Mouse (Mus musculus) kidney, adult 11 months (tissue): ENCODE measurements around the gene Pgam2.

ENCODE experiments used
- DNase-seq: peaks from one replicate; pipeline ENCODE4 v3.0.0; 2022

Pgam2 gene

DNA sequence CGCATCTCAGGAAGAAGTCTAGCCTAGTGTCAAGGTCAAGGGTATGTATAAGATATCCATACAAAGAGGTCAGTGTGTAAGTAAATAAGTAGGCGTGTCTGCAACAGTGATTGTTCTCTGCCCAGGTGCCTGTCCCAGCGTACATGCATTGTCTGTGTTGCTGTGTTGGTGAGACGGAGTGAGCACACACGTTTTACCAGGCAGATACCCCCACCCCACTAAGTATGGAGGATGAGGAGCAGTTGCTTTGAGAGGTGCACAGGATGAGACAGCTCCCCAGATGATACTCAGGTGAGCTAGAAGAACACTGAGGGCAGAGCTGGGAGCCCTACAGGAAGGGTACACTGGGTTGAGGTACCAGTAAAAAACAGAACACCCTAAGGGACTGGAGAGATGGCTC, 641 bp upstream of the Pgam2 start:
- no peak for DNase-seq

DNA sequence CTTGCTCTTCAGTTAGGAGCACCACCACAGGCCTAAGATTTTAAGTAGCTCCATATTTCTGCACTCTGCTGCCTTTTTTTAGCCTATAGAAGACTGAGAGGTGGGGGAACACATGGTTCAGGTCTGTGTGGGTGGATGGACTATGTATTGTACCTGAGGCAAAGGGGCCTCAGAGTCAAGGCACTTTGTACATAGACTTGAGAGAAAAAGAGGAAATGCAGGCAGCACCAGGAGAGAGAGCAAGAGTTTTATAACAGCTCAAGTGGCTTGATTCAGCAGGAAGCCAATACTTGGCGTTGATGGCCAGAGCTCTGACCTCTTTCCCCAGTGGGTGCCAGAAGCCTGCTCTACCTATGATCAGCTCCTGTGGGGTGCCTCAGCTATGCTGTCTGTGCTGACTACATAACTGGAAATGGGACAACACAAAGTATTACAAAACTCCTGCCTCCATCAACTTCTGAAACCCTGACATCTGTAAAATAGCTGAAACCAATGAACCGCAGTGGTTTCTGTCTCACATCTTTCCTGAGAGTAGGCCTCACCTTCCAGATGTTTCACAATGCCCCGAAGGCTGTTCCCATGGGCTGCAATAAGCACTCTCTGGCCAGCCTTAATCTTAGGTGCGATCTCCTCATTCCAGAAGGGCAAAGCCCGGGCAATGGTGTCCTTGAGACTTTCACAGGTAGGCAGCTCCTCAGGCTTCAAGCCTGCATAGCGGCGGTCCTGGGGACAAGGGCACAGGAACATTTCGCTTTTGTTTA, 896 bp downstream of the Pgam2 start:
- peak; percentile 38 for DNase-seq

- DNase-seq = no peak
Observed at GRCm38 (mm10) chr11:5802005-5802404, 1.5 kb downstream of the Pgam2 start.

- DNase-seq = no peak
Observed at GRCm38 (mm10) chr11:5801511-5801910, 2.0 kb downstream of the Pgam2 start.

- no peak for DNase-seq
Observed at GRCm38 (mm10) chr11:5799621-5800490, 3.7 kb downstream of the Pgam2 start.

- DNase-seq = no peak
Observed at GRCm38 (mm10) chr11:5797928-5798327, 5.6 kb downstream of the Pgam2 start.

DNA sequence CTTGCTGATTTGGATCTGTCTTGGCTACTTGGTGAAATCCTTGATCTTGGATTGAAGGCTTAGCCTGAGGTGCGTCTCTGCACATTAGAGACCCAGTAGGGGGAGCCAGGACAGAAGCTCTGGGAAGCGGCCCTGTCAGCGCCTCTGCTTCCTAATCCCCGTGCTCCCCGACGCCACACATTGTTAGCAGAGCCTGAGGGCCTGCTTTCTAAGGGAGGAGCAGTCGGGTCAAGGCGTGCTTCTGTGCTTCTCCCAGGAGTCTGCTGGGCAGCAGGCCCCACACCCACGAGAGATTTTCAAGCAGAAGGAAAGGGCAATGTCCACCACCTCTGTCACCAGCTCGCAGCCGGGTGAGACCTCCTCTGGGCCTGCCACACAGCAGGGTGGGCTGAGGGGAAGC, 6.2 kb downstream of the Pgam2 start:
- no peak for DNase-seq

- no peak for DNase-seq
Observed at GRCm38 (mm10) chr11:5796939-5797338, 6.6 kb downstream of the Pgam2 start.

DNA sequence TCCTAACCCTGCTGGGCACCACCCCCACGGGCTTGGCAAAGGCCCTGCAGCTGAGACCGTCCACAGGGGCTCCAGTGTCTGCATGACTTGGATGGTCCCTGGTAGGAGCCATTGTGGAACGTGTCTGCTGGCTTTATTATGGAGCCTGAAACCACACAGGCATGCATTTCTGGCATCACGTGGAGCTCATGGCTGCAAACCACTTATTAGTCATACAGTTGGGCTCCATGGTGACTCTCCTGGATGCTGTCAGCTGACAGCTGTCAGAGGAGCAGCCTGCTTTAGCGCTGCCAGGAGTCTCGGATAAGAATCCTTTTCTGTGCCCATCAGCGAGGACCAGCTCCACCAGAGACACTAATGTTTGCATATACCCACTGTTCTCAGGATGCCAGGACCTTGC, 7.8 kb downstream of the Pgam2 start:
- no peak for DNase-seq

DNA sequence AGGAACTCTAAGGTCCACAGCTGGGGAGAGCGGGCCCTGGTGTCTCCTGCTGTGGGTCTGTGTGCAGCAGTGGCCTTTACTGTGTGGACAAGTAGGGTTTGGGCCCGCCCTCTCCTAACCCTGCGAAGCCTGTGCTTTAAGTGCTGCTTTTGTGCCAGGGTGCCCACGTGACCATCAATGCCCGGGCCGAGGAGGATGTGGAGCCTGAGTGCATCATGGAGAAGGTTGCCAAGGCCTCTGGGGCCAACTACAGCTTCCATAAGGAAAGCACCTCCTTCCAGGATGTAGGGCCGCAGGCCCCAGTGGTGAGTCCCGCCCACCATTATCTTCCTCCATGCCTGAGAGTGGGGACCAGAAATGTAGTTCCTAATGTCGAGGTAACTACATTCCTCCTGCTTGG, 8.2 kb downstream of the Pgam2 start:
- DNase-seq = no peak

DNA sequence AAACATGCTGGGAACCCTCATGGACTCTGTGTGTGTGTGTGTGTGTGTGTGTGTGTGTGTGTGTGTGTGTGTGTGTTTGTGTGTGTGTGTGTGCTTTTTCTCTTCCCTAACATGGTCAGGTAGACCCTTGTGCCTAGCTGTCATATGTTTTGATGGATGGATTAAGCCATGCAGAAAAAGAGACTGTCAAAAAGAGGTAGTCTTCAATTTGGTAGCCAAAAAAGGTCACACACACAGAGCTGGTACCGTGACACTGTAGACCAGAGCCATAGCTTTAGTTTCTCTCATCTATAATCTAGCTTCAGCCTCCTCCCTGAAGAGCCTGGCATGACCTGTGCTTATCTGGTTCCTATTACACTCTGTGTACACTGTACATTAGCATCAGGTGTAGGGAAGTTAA, 13.1 kb downstream of the Pgam2 start:
- no peak for DNase-seq

GRCm38 (mm10) chr11:5789754-5790333, 13.7 kb downstream of the Pgam2 start:
- no peak for DNase-seq

- no peak for DNase-seq
Observed at GRCm38 (mm10) chr11:5789071-5789753, 14.3 kb downstream of the Pgam2 start.

DNA sequence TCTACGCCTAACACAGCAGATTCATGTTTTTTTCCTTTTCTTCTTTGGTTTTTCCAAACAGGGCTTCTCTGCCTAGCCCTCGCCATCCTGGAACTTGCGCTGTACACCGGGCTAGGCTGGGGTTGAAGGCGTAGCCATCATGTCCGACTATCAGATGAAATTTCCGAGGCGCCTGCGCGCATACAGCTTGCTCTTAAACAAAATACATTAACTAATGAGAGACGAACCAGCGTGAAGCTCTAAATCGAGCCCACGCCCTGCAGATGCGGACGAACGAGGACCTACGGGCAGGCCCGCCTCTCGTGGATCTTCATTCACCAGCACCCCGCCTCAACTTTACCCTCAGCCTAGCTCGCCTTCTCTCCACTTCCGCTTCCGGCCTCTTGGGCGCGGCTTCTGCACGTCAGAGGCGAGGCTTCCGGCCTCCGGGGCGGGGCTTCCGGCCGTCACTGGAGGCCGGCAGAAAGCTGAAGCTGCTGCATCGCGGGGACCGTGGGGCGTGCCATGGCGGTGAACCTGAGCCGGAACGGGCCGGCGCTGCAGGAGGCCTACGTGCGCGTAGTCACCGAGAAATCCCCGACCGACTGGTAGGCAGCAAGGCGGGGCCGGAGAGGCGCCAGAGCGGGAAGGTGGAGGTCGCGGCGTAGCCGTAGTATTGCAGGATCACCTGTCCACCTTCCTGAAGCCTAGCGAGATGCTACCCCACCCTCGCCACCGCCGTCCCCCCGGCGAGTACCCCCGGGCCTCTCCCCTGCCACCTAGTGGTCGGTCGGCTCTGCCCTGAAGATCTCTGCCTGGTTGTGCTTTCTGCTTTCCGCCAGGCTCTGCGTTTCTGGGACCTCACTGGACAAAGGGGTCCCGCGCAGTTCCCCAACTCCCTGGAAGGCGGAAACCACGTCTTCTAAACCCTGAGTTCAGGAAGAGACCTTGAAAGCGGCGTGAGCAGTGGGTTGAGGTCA, 15.2 kb downstream of the Pgam2 start, which contains the start of gene Dbnl:
TSS of gene Dbnl (plus strand) at position 433 of the 959 bp plus-strand sequence.
- peak; percentile 96 for DNase-seq

DNA sequence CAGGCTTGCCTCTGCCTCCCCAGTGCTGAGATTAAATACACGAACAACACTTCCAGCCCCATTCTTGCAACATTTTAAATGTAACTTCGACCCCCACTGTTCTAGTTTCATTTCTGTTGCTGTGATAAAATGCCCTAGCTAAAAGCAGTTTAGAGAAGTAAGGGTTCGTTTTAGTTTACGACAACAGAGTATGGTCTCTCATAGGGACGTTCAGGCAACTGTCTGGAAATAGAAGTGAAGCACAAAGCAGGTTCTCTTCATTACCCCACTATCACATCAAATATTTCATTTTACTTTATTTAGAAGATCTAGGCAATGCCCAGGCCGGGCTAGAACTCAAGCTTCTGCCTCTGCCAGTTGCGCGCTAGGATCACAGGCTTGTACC, 15.9 kb downstream of the Pgam2 start:
- DNase-seq = no peak

DNA sequence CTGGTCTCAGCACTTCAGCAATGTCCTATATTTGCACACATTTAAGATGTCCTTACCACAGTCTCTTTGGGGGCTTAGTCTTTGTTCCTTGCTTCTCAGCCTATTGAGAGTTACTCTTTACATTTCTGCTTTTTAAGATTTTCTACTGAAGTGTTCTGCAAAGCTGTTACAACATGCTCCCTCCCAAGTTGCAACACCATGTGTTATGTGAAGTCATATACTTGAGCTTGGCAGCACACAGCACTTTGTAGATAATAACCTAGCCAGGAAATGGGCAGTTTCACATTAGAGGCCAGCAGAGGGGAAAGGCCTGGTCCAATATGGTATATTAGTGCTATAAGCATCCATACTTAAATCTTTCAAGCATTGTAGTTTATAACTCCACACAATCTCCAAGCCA, 17.8 kb downstream of the Pgam2 start:
- DNase-seq = no peak

GRCm38 (mm10) chr11:5782199-5782944, 21.2 kb downstream of the Pgam2 start:
- peak; percentile 50 for DNase-seq

DNA sequence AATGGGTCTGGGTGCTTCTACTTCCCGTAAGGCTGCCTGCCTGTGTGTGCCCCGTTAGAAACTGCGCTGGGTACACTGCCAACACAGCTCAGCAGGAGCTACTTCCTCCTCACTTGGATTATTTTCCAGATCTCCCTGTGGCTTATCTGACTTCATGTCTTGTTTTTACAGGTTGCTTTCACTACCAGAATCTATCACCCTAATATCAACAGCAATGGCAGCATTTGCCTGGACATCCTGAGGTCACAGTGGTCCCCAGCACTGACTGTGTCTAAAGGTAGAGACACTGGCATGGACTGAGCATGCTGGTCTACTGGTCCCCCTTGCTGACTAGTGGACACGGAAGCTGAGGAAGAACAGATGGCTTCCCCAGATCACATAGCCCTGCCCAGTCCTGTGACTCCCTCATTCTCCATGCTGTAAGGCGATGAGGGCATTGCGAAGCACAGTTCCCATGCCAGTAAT, 23.5 kb downstream of the Pgam2 start:
- no peak for DNase-seq

DNA sequence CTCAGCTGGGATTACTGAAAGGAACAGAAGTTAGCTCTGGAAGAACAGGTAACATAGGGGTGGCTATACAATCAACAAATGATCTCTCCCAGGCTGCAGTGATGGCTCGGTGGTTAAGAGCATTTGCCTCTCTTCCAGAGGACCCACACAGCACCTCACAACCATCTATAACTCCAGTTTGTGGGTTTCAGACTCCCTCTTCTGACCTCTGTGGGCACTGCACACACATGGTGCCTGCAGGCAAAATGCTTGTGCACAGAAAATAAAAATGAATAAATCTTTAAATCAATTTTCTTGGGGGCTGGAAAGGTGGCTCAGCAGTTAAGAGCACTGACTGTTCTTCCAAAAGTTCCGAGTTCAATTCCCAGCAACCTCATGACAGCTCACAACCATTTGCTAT, 25.1 kb downstream of the Pgam2 start:
- no peak for DNase-seq

- no peak for DNase-seq
Observed at GRCm38 (mm10) chr11:5766019-5766418, 37.5 kb downstream of the Pgam2 start.

DNA sequence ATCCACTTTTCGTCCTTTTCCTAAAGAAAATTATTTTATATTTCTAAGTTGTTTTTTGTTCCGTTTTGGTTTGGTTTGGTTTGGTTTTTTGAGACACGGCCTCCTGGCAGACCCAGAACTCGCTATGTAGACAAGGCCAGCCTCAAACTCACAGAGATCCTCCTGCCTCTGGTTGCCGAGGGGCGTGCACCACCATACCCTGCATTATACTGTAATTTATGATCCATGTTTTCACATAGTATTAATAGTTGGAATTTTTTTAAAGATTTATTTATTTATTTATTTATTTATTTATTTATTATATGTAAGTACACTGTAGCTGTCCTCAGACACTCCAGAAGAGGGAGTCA, 40.9 kb downstream of the Pgam2 start:
- DNase-seq = no peak
